Mouse (Mus musculus): Measurements from ENCODE around the gene Dapl1.

- TF ChIP-seq GATA1 (IDR thresholded peaks at IDR 0.05; ENCODE audit: borderline replicate concordance, low read length) (no peak), CTCF (IDR thresholded peaks at IDR 0.05; ENCODE audit: low read depth, low read length) (peak; percentile 28; the same call in 1 of the 2 replicates)
These were observed 45.9 kb upstream of the Dapl1 start for GRCm38 (mm10) chr2:59438479-59438935.

All from G1E (cell line).